Mouse (Mus musculus) ES-Bruce4 (cell line): ENCODE data around the gene Antxr1.

Experiments used
- CTCF ChIP-seq: IDR thresholded peaks from one replicate; pipeline ENCODE4 v1.8.1; 2011; ENCODE audit warnings: low read depth, low read length
- EP300 ChIP-seq: IDR thresholded peaks from 2 replicates; pipeline ENCODE4 v1.6.1; 2011; ENCODE audit warnings: low read depth, low read length; ENCODE audit not compliant: insufficient read depth
- POLR2A ChIP-seq: IDR thresholded peaks from one replicate; pipeline ENCODE4 v1.8.1; 2011; ENCODE audit warnings: low read length; ENCODE audit not compliant: insufficient read depth

DNA sequence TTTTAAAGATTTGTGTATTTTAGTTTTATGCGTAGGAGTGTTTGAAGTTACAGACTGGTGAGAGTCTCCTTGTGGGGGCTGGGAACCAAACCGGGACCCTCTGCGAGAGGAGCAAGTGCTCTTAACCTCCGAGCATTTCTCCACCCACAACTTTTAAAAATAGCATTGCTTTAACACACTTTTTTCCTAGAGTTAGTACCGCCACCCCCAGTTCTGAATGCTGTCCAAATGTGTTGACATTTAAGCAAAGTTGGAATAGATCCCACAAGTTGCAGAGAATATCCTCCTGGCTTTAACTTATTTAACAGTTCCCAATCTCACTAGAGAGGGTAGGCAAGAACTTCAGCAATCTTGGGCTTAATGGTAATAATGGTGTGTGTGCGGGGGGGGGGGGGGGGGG is 49.1 kb upstream of the Antxr1 start:
- TF ChIP-seq CTCF, result no peak
- no peak for TF ChIP-seq POLR2A
- TF ChIP-seq EP300, result no peak
